Mouse (Mus musculus): ENCODE results near the gene Plekha7. TPM values are rescaled to one million over a fixed set of nuclear protein-coding genes. Genes with fewer than 3 reads are reported as not detected.

The Plekha7 gene
- total RNA-seq, 4 experiments from 2014 or later = 0.51 to 2.6 (median 1.4) TPM

DNA sequence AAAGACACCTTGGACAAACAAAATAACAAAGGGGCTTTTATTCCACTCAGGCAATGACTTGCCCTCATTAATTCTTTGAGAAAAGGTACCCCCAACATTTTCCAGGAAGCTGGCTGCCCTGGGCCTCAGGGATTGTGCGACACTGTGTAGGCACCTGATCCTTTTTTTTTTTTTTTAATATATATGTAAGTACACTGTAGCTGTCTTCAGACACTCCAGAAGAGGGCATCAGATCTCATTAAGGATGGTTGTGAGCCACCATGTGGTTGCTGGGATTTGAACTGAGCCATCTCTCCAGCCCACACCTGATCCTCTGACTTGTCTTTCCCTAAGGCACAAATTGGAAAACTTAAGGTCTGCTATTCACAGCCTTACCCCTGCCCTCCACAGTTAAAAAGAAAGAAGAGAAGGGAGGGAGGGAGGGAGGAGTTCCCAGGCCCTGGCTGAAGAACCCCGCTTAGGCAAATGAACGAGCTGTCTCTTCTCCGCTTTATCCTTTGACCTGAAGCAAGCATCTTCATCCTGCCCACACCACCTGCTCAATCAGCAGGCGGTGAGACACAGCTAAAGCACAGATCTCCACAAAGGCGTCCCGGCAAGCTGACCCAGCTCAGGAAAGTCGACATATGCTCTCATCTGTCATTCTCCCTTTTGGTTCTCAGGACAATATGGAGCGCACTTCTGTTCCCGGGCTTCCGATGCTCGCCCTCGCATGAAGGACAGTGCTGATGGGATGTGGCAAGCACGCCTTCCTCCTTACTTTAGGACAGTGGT, 85.0 kb downstream of the Plekha7 start:
- DNase-seq (ENCODE audit: low spot score in 2 of 2) = no peak

- DNase-seq (ENCODE audit: low spot score in 2 of 2) = no peak
Observed at GRCm38 (mm10) chr7:116222288-116223009, 85.7 kb downstream of the Plekha7 start.

DNA sequence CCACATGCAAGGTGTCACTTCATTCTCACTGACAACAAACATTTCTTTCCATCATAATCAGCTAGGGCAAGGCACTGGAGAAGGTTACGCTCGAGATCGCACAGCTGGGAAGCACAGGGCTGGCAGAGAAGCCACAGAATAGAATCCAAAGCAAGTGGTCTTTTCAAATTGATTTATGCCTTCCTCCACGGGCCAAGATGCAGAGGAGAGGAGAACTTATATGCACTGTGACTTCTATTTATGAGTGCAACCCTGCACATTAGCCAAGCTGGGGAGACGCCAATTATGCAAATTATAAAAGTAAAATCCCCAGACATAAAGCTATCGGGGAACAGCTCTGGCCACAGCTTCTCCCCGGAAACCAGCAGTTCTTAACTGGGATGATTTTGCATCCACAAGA, 86.3 kb downstream of the Plekha7 start:
- DNase-seq (ENCODE audit: low spot score in 2 of 2) = no peak

DNA sequence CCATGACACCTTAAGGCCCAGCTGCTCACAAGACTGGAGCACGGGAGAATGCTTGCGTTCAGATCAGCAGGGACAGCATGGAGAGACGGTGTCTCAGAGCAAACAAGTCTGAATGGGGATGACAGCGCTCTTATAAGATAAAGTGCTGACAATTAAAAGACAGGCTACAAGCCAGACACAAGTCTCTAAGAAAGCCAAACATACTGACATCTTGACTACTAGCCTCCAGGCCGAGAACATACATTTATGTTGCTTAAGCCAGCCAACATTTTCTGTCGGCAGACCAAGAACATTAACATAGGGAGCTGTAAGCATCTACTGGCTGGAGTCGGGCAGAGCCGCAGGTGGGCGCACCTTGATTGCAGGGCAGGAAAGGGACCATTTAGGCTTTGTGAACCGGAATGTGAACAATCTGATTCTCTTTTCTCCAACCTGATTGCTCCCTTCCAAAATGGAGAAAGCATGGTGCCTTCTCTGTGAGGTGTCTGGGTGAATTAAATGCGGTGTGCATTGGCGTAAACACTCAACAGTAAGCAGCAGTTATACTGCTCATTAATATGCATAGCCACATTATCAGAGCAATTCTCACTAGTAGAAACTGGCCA, 88.0 kb downstream of the Plekha7 start:
- no peak for DNase-seq (ENCODE audit: low spot score in 2 of 2)

DNA sequence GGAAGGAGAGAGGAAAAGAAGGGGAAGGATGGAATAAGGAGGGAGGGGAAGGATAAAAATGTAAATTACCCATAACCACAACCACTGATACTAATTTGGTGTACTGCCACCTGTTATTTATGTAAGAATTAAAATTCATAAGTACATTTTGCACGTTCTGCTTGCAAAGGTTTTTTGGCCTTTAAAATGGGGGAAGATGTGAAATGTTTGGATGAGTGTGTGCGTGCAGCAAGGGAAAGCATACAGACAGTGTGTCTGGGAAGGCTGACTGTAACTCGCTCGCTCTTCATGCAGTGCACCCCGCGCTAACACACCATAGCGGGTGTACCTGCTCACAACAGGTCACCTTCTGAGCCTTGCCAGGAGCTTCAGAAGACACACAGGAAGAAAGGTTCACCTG, 90.4 kb downstream of the Plekha7 start:
- no peak for DNase-seq (ENCODE audit: low spot score in 2 of 2)

- no peak for DNase-seq (ENCODE audit: low spot score in 2 of 2)
Observed at GRCm38 (mm10) chr7:116211904-116212303, 96.3 kb downstream of the Plekha7 start.

GRCm38 (mm10) chr7:116209926-116210631, 98.1 kb downstream of the Plekha7 start:
- no peak for DNase-seq (ENCODE audit: low spot score in 2 of 2)

DNA sequence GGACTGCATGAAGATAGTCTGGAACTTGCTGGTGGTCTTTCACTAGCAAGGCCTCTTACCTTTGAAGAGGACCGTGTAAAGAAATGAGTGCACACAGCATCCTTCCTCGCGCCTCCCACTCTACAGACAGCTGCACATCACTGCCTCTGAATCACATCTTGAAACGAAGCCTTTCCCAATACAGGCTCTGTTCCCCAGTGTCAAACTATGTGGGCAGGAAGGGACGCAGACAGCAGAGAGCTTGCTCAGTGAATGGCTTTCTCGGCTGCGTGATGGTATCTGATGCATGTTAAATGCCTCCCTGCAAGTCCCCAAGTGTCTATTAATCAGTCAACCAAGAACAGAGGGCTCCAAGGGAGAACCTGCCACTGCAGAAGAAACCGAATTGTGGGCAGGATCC, 99.3 kb downstream of the Plekha7 start:
- DNase-seq (ENCODE audit: low spot score in 2 of 2) = no peak

DNA sequence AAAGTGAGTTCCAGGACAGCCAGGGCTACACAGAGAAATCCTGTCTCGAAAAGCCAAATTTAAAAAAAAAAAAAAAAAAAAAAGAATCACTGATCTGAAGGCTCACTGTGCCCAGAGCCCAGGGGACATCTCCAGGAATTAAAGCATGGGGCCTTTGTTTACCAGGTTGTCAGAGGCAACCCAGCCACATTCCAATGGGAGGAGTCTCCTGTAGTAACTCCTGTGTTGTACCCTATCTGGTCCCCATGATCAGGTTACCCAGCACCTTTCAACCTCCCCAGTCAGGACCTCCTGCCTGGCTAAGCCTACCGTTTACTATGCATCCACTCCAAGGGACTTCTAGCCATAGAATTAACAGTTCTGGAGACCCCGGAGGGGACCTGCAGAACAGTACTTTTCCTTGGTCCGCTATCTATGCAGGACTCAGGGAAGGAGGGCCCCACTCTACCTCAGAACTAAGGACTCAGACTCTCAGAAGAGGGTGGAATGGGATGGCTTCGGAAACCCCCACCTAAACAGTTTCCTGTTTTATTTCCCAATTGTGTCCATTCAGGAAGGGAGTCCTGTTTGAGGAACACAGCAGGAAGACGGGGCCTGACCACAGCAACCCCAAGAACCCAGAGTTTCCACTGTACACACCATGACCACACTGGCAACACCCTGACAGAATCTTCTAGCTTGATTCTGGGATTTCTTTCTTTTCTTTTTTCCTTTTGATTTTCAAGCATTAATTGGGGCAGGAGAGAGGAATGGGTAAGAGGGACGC, 101.2 kb downstream of the Plekha7 start:
- no peak for DNase-seq (ENCODE audit: low spot score in 2 of 2)

- DNase-seq (ENCODE audit: low spot score in 2 of 2) = no peak
Observed at GRCm38 (mm10) chr7:116205451-116205850, 102.7 kb downstream of the Plekha7 start.

GRCm38 (mm10) chr7:116202033-116202681, 106.0 kb downstream of the Plekha7 start:
- no peak for DNase-seq (ENCODE audit: low spot score in 2 of 2)

DNA sequence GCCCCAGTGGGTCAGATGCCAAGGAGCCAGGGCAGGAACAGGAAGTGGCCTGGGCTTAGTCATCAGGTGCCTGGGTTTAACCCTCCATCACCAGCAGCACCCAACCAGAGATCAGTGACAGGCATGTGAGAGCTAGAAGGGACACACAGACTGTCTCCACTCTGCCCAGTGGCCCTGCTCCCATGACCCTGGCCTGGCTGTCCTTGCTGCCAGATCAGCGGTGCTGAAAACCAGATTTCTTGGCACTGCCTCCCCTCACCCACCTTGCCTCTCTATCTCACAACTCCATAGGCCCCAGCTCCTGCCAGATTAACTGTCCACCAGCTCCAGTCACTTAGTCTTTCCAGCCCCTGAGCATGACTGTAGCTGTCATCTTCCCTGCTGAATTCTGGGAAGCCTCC, 107.2 kb downstream of the Plekha7 start:
- no peak for DNase-seq (ENCODE audit: low spot score in 2 of 2)

DNA sequence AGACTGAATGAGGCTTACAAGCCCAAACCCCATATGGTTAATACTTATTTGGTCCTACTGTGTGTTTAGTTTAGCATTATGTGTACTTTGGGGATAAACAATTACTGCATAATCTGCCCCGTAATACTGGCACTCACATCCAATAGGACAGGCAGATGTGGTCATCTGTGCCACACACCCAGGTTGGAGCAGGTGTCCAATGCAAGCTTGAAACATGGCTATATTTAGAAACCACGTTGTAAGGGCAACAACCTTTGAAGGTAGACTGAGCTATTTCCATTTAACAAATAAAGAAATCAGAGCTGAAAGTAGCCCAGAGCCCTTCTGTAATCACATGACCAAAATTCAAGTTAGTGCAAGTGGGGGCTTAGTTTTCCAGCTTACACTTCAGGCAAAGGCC, 107.6 kb downstream of the Plekha7 start:
- no peak for DNase-seq (ENCODE audit: low spot score in 2 of 2)

- no peak for DNase-seq (ENCODE audit: low spot score in 2 of 2)
Observed at GRCm38 (mm10) chr7:116198902-116199301, 109.3 kb downstream of the Plekha7 start.

DNA sequence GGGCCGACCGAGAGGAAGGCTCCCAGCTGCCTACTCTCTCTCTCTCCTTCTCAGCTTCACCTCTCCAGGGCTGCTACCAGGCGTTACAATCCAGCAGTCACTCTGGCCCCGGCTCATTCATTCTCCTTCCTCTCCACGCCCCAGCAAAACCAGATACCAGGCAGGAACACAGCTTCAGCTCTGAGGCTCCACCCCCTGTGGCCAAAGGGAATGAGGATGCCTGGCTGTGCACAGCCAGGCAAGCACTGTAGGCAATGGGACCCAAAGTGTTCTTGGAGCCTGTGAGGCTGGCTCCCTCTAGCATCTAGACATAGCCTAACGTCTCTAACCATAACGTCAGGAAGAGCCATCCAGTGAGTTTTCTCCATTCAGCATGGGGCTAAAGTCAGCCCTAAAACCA, 109.8 kb downstream of the Plekha7 start:
- DNase-seq (ENCODE audit: low spot score in 2 of 2) = no peak

- no peak for DNase-seq (ENCODE audit: low spot score in 2 of 2)
Observed at GRCm38 (mm10) chr7:116196974-116197679, 111.0 kb downstream of the Plekha7 start.

- DNase-seq (ENCODE audit: low spot score in 2 of 2) = no peak
Observed at GRCm38 (mm10) chr7:116194996-116195395, 113.2 kb downstream of the Plekha7 start.

GRCm38 (mm10) chr7:116192966-116193365, 115.2 kb downstream of the Plekha7 start:
- DNase-seq (ENCODE audit: low spot score in 2 of 2) = no peak

GRCm38 (mm10) chr7:116192096-116192595, 116.0 kb downstream of the Plekha7 start:
- no peak for DNase-seq (ENCODE audit: low spot score in 2 of 2)

DNA sequence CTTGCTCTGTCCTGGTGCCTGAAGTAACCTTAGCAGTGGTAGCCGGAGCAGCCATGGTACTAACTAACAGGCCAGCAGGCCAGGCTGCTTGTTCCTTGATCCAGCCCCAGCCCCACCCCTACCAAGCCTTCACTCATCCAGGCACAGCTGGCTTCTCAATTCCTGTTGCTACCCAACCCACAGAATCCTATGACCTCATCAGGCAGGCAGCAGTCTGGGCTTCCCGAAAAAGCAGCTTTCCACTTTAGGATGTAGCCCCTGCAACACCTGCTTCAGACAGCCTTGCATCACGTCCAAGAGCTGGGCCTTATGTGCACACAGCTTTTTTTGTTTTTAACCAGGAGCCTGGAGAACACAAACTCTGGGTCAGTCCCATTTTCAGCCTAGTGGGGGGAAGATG, 117.0 kb downstream of the Plekha7 start:
- DNase-seq (ENCODE audit: low spot score in 2 of 2) = no peak

All from gastrocnemius, adult 8-10 months (tissue).